Mouse (Mus musculus): ENCODE measurements around the gene Usp17lb.
"Not testable (repeated sequence)": the region's sequence is repeated elsewhere in the genome, so short reads cannot be mapped to it uniquely, and the experiment has no call there.

Gene Usp17lb

GRCm38 (mm10) chr7:104842503-104842902 lies at the start of gene Usp17lb:
TSS of gene Usp17lb (minus strand) at chr7:104842603.
- no peak for DNase-seq (ENCODE audit: inconsistent ontology term)

- DNase-seq (ENCODE audit: inconsistent ontology term): no peak
These were observed 35.3 kb upstream of the Usp17lb start, which contains the start of gene Olfr665 for GRCm38 (mm10) chr7:104877731-104878130. TSS of gene Olfr665 (plus strand) at chr7:104878031.

GRCm38 (mm10) chr7:104861381-104861780 lies 19.0 kb upstream of the Usp17lb start:
- DNase-seq (ENCODE audit: inconsistent ontology term): no peak

- DNase-seq (ENCODE audit: inconsistent ontology term): no peak
These were observed 15.3 kb upstream of the Usp17lb start for GRCm38 (mm10) chr7:104857683-104858082.

DNA sequence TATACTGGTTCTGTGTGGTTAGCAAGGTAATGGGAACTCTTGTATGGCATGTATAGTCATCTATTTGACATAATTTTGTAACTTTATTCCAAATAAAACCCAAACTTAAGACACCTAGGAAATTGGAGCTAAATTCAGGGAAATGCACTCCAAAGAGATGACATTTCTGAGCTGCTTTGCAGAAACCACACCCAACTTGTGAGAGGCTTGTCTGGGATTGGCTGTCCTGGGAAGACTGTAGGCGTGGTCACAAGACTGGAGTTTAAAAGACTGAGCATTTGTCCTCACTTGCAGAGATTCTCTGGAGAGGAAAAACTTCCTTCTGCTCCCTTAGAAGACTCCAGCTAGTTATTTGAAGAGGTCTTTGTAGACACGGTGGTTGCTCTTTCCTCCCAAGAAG lies 14.3 kb upstream of the Usp17lb start, which contains the start of gene Usp17la:
Usp17la (plus strand) TSS at position 301 of the 400 bp plus-strand sequence.
- DNase-seq (ENCODE audit: inconsistent ontology term): not testable (repeated sequence)

GRCm38 (mm10) chr7:104855248-104855750 lies 12.9 kb upstream of the Usp17lb start:
- DNase-seq (ENCODE audit: inconsistent ontology term): no peak

- DNase-seq (ENCODE audit: inconsistent ontology term): not testable (repeated sequence)
These were observed 9.1 kb upstream of the Usp17lb start for GRCm38 (mm10) chr7:104851546-104851945.

- DNase-seq (ENCODE audit: inconsistent ontology term): no peak
These were observed 1.4 kb upstream of the Usp17lb start for GRCm38 (mm10) chr7:104843731-104844287.

GRCm38 (mm10) chr7:104810335-104810734 lies 32.1 kb downstream of the Usp17lb start:
- DNase-seq (ENCODE audit: inconsistent ontology term): not testable (repeated sequence)

DNA sequence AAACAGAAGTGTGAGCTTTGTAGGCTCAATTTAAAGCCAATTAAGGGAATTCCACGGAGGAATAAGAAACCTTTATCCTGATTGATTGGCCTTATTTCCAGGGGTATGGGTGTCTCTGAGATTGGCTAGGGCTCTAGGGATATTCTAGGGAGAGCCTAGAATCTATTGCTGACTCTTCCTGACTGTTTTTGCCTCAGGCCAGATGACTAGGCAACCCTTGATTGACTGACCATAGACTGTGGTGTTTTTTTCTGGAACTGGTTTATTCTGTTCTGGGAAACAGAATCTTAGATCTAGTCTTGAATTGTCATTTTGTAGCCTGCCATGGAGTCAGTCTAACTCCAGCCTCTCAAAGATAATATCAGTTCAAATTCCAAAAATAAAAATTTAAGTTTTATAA lies 51.6 kb downstream of the Usp17lb start:
- no peak for DNase-seq (ENCODE audit: inconsistent ontology term)

Data from Muller cell, postnatal 12 days (primary cell).